Mouse (Mus musculus) frontal cortex, postnatal 25 days (tissue): Measurements from ENCODE around the gene Cx3cl1.

Source experiments
- DNase-seq, 2 experiments: peaks; one replicate each; pipeline ENCODE4 v3.0.0; 2022; ENCODE audit warnings: low spot score in 2 of 2

The Cx3cl1 gene

DNA sequence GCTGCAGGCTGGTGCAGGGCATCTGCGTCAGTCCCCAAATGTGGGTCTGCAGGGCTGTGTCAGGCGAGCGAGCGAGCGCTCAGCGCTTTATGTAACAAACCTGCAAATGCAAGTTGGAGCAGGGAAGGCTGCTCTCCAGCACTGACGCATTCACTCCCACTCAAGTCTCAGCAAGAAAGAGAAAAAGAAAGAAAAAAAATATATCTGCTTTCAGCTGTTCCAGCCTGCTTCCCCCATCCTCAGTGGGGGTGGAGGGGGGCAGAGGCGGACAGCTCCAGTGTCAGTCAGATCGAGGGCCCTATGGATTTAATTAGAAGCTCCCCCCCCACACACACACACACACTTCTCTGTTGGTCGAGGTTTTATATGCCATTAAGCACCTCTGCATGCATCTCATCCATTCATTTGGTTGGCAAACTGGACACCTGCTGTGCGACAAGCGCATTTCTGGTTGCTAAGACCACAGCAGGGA lies 1.9 kb downstream of the Cx3cl1 start:
- DNase-seq = no peak

DNA sequence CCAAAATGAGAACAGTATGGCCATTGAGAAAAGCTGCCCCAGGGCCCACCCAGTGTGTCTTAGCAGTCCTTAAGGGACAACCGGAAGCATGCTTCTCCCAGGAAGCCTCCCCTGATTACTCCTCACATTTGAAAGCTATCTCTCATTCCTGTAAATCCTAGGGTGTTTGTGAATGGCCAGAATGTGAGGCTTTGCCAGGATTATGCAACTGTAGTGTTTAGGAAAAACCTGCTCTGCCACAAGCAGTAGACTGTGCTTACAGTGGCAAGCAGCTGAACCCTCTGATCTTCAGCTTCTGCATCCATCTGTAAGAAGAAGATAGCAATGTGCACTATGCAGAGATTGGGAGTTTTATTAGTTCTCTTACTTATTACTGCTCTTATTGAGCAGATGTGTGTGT lies 2.8 kb downstream of the Cx3cl1 start:
- DNase-seq = no peak

DNA sequence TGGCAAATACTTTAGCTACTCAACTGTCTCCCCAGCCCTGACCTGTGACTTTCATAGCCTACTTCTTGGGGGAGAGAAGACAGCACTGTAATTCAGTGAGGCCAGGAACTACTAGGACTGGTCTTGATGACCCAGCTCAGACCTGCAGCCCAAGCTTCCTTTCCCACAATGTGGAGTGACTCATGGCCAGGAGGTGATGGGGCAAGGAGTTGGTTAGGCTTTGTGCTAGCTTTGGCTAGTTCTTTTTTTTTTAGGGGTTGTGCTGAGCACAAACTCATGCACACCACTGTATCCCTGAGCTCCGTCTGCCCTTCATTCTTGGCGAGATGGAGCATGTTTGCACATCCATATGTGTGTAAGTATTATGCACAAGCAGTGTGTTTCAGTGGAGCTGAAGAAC lies 4.5 kb downstream of the Cx3cl1 start:
- no peak for DNase-seq

DNA sequence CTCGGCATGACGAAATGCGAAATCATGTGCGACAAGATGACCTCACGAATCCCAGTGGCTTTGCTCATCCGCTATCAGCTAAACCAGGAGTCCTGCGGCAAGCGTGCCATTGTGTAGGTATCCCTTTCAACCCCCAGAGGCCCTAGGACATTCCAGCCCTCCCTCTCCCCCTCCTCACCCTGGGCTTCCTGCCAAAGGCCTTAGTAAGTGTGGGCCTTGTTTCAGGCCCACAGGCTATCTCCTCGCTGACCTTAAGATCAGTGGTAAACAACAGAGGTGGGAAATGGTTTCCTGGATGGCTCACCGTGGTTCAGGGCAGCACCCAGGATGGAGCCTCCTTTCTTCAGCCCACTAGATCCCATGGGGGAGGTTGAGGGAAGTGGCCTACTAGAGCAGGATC lies 6.2 kb downstream of the Cx3cl1 start:
- no peak for DNase-seq

DNA sequence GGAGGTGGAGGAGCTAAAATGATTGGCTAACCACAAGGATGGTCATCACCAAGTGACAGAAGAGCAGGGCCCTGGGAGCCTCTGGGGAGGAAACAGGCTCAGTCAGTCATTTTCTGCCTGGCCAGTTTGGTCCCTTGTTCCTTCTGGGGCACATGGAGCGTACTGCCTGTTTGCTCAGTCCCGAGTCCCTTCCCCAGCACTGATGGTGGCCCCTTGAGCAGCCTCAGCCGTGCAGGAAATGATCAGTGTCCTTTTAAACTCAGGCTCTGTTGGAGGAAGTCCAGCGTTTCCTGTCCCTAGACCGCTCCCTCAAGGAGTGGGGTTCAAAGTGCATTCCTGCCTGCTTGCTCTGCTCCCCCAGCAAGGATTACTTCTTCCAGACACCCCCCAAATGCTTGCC lies 6.7 kb downstream of the Cx3cl1 start:
- no peak for DNase-seq

DNA sequence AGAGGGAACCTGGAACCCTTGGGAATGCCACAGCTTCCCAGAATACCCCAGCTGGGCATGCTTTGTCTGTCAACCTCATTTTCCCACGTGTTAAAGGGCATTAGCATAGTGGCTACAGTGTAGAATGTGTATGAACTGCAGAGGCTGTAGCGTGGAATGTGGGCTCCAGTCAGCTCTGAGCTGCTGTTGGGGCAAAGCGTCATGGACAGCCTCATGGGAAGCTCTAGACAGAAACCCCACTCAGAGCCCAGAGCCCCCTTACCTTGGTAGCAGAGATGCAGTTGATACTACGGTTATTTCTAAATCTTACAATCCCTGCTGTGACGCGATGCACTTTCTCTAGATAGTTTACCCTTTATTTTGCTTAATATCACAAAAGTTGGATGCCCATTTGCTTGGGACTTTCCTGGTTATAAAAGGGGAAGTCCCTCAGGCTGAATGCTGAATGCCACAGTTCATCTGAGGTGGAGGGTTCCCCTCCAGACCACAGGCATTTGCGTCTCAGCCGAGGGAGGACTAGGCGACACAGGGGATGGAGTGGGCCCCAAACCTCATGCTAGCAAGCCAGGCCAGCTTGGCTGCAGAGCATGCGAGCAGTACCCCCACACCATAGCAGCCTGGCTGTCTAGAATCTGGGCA lies 7.2 kb downstream of the Cx3cl1 start:
- DNase-seq = no peak

DNA sequence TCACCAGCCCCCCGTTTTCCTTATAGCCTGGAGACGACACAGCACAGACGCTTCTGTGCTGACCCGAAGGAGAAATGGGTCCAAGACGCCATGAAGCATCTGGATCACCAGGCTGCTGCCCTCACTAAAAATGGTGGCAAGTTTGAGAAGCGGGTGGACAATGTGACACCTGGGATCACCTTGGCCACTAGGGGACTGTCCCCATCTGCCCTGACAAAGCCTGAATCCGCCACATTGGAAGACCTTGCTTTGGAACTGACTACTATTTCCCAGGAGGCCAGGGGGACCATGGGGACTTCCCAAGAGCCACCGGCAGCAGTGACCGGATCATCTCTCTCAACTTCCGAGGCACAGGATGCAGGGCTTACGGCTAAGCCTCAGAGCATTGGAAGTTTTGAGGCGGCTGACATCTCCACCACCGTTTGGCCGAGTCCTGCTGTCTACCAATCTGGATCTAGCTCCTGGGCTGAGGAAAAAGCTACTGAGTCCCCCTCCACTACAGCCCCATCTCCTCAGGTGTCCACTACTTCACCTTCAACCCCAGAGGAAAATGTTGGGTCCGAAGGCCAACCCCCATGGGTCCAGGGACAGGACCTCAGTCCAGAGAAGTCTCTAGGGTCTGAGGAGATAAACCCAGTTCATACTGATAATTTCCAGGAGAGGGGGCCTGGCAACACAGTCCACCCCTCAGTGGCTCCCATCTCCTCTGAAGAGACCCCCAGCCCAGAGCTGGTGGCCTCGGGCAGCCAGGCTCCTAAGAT lies 7.9 kb downstream of the Cx3cl1 start:
- DNase-seq = no peak

DNA sequence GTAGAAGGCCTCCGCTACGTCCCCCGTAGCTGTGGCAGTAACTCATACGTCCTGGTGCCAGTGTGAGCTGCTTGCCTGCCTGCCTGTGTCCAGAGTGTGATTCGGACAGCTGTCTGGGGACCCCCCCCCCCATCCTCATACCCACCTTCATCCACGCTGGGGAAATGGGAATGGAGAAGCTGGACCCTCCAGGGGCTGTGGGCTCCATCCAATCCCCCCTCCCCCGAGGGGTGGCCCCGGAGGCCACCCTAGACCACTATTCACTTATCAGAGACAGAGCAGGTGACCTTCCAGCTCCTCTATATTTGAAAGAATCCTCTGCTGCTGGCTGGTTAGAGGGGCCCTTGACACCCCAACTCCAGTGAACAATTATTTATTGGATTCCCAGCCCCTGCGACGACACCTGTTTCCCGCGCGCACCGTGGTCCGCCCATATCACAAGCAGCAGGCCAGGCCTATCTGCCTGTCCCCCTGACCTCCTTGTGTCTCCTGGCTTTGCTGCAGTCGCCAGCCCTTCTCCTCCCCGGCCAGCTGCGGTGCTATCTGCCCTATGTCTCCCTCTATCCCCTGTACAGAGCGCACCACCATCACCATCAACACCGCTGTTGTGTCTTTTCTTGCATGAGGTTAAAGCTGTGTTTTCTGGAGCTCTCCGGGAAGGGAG lies 8.8 kb downstream of the Cx3cl1 start:
- DNase-seq = no peak

DNA sequence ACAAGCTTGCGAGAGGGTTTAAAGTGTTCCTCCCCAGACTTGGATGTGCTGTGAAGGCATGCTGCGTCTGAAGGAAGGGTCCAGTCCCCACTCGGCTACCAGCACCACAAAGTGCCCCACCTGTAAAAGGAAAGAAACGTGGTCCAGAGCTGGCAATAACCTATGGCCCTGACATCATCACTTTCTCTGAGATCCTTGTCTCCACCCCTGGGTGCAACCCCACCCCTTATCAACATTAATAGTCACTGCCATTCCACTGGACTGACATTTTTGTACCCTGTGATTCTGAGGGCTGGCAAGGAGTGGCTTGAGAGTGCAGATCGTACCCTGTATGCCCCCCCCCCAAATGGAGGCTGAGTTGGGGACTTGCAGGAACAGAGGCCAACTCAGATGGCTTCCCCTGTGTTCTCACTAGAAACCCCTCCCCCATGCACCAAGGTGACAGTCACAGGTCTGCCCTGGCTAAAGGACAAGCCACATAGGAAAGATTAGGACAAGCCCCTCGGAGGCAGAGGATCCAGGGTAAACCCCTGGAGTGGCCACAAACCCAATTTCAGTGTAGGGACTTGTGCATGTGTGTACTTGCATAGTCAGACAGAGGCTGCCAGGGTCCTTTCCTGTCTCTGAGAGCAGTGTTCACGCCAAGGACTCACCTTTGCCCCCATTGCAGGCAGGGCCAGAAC lies 9.5 kb downstream of the Cx3cl1 start:
- no peak for DNase-seq

DNA sequence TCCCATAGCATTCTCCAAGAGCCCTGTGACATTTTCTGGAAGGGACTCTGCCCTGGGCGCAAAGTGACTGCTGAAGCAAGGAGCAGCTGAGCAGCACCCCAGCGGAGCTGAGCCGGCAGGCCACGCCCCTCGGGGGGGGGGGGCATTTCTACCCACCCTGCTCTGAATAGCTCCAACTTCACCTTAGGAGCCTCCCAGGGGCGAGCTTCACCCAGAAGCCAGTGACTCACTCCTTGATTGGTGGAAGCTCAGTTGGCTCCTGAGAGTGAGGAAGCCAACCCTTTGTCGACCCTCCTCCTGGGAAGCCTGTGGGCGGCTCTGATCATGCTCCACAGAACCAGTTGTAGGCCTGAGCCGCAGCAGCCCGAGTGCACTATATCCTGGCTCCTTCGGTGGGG lies 10.0 kb downstream of the Cx3cl1 start:
- DNase-seq = no peak

DNA sequence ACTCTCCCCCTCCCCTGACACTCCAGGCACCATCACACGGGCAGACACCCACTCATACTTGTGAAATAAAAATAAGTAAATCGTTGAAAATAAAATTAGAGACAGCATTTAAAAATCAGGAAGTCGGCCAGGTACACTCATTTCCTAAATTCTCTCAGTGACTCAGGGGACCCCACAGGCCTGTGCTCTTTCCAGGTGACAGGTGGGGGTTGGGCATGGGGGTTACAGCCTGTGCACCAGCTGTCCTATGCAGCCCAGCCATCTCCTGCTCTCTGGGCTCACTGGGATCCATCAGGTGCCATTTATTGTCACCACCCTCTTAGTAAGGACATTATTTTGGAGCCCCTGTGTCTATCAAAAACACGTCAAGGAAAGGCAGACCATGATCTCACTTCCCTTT lies 12.1 kb downstream of the Cx3cl1 start:
- no peak for DNase-seq

DNA sequence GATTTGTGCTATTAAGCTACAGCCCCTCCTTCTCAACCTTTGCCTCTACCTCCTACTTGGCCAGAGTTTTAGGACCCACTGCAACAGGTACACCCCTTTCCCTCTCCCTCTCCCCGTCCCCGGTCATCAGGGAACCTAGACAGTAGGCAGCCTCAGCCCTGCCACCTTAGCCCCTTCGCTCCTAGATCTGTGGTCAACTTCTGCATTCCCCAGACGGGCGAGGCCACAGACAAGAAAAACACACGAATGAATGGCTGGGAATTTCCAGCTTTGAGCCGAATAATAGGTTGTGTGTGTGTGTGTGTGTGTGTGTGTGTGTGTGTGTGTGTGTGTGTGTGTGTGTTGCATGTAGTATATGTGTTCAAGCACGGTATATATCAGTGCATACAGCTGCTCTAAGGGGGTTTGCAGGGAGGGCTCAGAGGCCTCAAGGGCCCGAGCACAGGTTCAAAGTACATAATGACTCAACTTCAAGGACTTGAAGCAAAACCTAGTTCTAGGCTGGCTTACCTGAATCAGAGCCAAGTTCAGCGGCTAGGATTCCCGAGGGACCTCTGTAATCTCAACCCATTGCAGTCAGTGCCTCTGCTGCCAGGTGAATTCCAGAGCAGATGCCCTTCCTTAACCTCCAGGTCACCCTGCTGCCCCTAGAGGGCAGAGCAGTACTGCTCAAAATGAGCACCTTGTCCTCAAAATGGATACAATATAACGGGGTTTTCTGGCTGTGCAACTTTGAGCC lies 13.6 kb downstream of the Cx3cl1 start:
- no peak for DNase-seq

DNA sequence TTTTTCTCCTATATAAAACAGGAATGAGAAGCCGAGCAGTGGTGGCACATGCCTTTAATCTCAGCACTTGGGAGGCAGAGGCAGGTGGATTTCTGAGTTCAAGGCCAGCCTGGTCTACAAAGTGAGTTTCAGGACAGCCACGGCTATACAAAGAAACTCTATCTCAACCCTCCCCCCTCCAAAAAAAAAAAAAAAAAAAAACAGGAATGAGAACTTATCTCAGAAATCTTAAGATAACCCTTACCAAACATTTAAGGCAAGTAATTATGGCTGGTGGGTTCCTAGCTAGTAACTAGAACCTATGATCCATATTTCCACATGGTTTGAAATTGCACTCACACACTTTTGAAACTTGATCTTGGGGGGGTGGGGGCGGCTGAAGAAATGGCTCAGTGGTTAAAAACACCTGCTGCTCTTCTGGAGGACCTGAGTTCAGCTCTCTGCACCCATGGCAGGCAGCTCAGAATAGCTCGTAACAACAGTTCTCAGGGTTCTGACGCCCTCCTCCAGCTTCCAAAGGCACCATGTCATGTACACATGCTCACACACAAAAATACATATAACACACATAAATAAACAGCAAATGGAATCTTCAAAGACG lies 14.3 kb downstream of the Cx3cl1 start:
- no peak for DNase-seq

DNA sequence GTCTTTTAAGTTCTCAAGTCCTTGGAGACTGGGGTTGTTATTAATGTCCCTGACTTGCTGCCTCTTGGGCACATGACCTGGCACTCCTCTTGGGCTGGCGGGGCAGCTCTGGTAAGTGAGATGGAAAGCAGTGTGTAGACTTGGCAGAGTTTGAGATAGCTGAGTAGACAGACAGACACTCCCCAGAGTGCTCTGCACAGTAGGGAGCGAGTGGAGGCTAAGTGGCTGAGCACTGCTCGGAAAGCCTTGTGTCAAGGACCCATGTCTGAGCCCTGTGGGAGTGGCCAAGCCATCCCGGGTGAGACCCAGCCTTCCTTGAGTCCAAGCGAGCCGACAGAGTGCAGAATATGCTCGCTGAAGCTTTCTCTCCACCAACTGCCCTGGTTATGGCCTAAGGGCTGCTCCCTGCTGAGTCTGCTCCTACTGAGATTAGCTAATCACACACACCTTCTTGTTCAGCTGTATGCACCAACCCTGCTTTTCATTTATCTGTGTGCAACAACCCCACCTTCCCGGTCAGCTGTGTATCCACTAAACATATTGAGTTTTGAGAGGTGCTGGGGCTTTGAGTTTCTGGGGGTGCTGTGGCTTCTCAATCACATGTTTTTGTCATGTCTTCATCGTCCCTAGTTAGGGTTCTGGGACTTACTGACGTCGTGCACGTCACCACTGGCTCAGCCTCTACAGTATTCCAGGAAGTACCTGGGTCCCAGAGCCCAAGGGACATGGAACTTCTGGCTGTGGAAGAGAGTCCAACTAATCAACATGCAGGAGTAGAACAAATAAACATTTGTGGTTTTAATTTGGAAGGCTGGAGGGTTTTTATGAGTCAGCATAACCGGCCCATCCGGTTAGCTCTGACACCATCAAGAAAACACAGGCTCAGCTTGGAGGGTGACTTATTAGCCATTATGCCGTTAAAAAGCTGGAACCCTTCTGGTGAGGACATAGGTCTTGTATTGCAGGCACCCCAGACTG lies 16.0 kb downstream of the Cx3cl1 start:
- no peak for DNase-seq

DNA sequence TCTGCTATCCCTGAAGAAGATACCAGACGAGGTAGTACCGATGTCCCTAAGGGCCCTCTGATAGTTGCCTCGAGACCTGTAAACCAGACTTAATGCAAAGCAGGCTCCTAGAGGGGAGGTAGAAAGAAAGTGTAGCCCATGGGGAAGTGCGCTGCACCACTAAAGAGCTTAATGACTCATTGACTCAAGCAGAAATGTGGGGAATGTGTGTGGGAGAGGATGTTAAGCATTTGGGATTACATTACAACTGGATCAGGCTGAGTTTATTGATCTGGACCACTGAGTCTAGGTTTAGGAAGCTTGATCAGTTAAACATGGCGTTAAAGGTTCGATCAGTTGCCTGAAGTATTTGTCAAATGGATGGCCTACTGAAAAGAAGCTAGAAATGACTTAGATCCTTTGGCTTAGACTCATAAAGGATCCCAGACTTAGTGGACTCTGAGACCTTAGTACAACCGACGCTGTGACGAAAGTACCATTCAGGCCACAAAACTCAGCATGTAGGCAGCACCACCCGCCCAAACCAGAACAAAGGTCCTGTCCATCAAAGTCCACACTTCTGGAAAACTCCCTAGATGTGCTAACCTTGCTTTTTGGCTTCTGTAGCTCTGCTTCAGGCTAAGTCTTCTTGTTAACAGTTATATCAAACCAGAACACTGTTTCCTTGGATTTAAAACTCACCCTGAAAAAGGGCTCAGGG lies 17.6 kb downstream of the Cx3cl1 start:
- no peak for DNase-seq

DNA sequence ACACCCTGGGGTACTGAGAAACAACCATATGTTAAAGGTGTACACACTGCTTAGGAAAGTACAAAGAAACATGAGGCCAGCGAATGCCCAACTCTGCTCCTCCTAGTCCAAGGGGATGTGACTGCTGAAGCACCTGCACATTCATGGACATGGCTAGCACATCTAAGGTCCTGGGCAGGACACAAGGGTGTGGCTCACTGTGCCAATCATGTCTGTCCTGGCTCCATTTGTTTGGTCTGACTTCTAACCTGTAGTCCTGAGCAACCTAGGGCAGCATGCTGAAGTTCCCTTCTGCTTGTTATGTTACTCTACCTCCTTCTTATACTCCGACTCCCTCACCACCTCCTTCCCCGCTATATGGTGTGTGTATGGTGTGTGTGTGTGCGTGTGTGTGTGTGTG lies 22.6 kb downstream of the Cx3cl1 start:
- no peak for DNase-seq

DNA sequence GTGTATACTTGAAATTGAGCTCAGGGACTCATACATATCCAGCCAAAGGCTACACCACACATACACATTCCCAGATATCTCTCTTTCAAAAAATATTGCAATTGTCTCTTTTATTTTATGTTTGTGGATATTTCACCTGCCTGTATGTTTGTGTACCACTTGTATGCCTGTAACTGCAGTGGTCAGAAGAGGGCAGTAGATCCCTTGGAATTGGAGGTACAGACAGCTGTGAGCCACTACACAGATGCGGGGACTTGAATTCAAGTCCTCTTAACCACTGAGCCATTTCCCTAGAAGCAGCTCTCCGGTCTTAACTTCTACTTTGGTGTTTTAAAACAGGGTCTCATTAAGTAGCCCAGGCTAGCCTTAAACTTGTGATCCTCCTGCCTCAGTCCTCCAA lies 23.0 kb downstream of the Cx3cl1 start:
- DNase-seq = no peak

DNA sequence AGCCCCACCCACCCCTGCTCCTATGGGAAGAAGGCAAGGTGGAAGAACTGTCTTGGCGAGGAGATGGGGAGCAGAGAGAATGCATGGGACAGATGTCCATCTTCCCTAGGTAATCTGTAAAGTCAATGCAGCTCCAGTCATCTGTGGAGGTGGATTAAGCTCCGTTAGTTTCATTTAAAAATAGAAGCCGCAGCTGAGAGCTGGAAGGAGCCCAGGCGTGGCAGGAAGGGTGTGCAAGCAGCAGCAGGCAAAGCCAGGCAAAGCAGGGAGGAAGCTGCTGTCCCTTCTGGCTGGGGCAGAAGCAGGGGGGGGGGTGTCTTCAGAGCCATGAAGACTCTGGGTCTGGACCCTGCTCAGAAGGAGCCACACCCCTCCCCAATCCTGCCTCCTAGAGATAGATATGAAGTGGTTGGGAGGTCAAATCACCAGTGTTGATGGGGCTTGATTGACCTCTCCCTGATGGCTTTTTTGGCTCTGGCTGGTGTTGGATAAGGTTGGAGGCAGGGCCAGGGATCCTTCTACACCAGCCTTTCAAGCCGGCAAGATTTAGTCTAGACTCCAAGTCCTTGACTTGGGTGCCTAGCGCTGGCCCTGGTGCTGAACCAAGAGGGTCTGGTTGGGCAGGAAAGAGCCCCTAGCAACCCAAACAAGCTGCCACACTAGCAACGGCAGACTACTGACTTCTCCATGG lies 28.6 kb downstream of the Cx3cl1 start:
- DNase-seq = no peak
